Mouse (Mus musculus): ENCODE results near the gene Rdh9.

Rdh9 gene

GRCm38 (mm10) chr10:127776011-127776410, at the start of gene Rdh9:
TSS of gene Rdh9 (plus strand) at chr10:127776386.
- DNase-seq (ENCODE audit: low spot score in 2 of 2) = no peak

GRCm38 (mm10) chr10:127728437-127728836, 47.7 kb upstream of the Rdh9 start:
- DNase-seq (ENCODE audit: low spot score in 2 of 2) = no peak

- no peak for DNase-seq (ENCODE audit: low spot score in 2 of 2)
Measured at GRCm38 (mm10) chr10:127730285-127730932, 45.8 kb upstream of the Rdh9 start.

GRCm38 (mm10) chr10:127730933-127731310, 45.3 kb upstream of the Rdh9 start:
- DNase-seq (ENCODE audit: low spot score in 2 of 2) = no peak

- DNase-seq (ENCODE audit: low spot score in 2 of 2) = no peak
Measured at GRCm38 (mm10) chr10:127731397-127731796, 44.8 kb upstream of the Rdh9 start.

GRCm38 (mm10) chr10:127734434-127734833, 41.8 kb upstream of the Rdh9 start:
- no peak for DNase-seq (ENCODE audit: low spot score in 2 of 2)

- no peak for DNase-seq (ENCODE audit: low spot score in 2 of 2)
Measured at GRCm38 (mm10) chr10:127736266-127736665, 39.9 kb upstream of the Rdh9 start.

- no peak for DNase-seq (ENCODE audit: low spot score in 2 of 2)
Measured at GRCm38 (mm10) chr10:127736916-127737315, 39.3 kb upstream of the Rdh9 start.

- DNase-seq (ENCODE audit: low spot score in 2 of 2) = no peak
Measured at GRCm38 (mm10) chr10:127737552-127737951, 38.6 kb upstream of the Rdh9 start.

- DNase-seq (ENCODE audit: low spot score in 2 of 2) = no peak
Measured at GRCm38 (mm10) chr10:127738151-127738882, 37.9 kb upstream of the Rdh9 start.

GRCm38 (mm10) chr10:127739083-127739660, 37.0 kb upstream of the Rdh9 start, which contains the start of gene Zbtb39:
TSS of gene Zbtb39 (plus strand) at chr10:127739538.
- DNase-seq (ENCODE audit: low spot score in 2 of 2) = peak; percentile 70 to 80

- DNase-seq (ENCODE audit: low spot score in 2 of 2) = peak; percentile 22 to 42
Measured at GRCm38 (mm10) chr10:127739661-127740161, 36.5 kb upstream of the Rdh9 start.

GRCm38 (mm10) chr10:127744661-127745060, 31.5 kb upstream of the Rdh9 start:
- DNase-seq (ENCODE audit: low spot score in 2 of 2) = peak in 1 of 2 experiments; percentile 30

- DNase-seq (ENCODE audit: low spot score in 2 of 2) = no peak
Measured at GRCm38 (mm10) chr10:127745886-127746285, 30.3 kb upstream of the Rdh9 start.

GRCm38 (mm10) chr10:127747254-127747653, 28.9 kb upstream of the Rdh9 start:
- DNase-seq (ENCODE audit: low spot score in 2 of 2) = no peak

GRCm38 (mm10) chr10:127748847-127749612, 27.2 kb upstream of the Rdh9 start:
- DNase-seq (ENCODE audit: low spot score in 2 of 2) = peak in 1 of 2 experiments; percentile 43

- no peak for DNase-seq (ENCODE audit: low spot score in 2 of 2)
Measured at GRCm38 (mm10) chr10:127750136-127750777, 25.9 kb upstream of the Rdh9 start.

- no peak for DNase-seq (ENCODE audit: low spot score in 2 of 2)
Measured at GRCm38 (mm10) chr10:127751548-127751947, 24.6 kb upstream of the Rdh9 start, which contains the start of gene Gpr182. TSS of gene Gpr182 (minus strand) at chr10:127751732.

- DNase-seq (ENCODE audit: low spot score in 2 of 2) = no peak
Measured at GRCm38 (mm10) chr10:127754566-127755166, 21.5 kb upstream of the Rdh9 start.

GRCm38 (mm10) chr10:127755246-127755645, 20.9 kb upstream of the Rdh9 start:
- no peak for DNase-seq (ENCODE audit: low spot score in 2 of 2)
